14 mouse cellular contexts compared by ENCODE assay signal in the genomic region with DNA sequence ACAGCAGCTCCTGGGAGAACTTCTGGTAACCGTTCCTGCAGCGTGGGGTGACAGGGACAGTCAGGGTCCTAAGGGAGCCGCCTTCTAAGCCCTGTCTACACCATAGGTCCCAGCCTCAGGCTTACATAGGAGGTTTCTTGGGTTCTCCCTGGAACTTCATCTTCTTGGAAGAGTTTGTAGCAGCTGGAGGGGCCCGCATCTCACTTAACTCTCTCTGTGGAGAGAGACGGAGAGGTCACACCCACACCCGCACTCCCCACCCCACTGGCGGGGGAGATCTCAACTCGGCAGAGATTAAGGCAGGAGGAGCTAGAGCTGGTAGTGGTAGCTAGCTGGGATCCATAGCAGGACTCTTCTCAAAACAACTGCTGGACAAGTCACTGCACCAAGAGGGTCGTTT. TPM values are rescaled to one million over a fixed set of nuclear protein-coding genes. Genes with fewer than 3 reads are reported as not detected.
"Had no signal": no experiment of that assay in that cellular context is flagged by ENCODE, and none has a peak within 500 bp of the region (broad histone marks: within the 10 kb centered on the region; RNA-seq: fewer than 3 reads in every experiment).

No protein-coding gene starts in this region.

- H3K9ac ChIP-seq: limb, embryonic 15.5 days; lung, embryonic 14.5 days had no signal

- H3K27me3 ChIP-seq: limb, embryonic 15.5 days; liver, embryonic 15.5 days; neural tube, embryonic 15.5 days had no signal

- DNase-seq: lung, embryonic 14.5 days; lung, postnatal 10 days; lung, postnatal 4 days; midbrain, embryonic 14.5 days; right cerebral cortex, adult 18-20 months; right cerebral cortex, postnatal 25 days had no signal

- H3K9me3 ChIP-seq: limb, embryonic 15.5 days; liver, embryonic 15.5 days; midbrain, embryonic 10.5 days; neural tube, embryonic 15.5 days had no signal

- H3K27ac ChIP-seq: limb, embryonic 15.5 days had no signal

RNA-seq across cellular contexts. Expression of a gene that starts 39.6 kb away (rescaled TPM):
- polyA plus RNA-seq: kidney, embryonic 16.5 days; neural tube, embryonic 11.5 days had no signal

RNA-seq across cellular contexts. Expression of a gene that starts 57.9 kb away (rescaled TPM):
- polyA plus RNA-seq: myocyte; small intestine, adult 2 months had no signal
